Mouse (Mus musculus): ENCODE measurements around the gene Sh2d5. TPM values are rescaled to one million over a fixed set of nuclear protein-coding genes. Genes with fewer than 3 reads are reported as not detected.

The Sh2d5 gene
- polyA plus RNA-seq (2014; fragmentation: Nextera tagmentation; extraction: Ambion mirVana) = 1.8 and 2.9 TPM in 2 replicates

DNA sequence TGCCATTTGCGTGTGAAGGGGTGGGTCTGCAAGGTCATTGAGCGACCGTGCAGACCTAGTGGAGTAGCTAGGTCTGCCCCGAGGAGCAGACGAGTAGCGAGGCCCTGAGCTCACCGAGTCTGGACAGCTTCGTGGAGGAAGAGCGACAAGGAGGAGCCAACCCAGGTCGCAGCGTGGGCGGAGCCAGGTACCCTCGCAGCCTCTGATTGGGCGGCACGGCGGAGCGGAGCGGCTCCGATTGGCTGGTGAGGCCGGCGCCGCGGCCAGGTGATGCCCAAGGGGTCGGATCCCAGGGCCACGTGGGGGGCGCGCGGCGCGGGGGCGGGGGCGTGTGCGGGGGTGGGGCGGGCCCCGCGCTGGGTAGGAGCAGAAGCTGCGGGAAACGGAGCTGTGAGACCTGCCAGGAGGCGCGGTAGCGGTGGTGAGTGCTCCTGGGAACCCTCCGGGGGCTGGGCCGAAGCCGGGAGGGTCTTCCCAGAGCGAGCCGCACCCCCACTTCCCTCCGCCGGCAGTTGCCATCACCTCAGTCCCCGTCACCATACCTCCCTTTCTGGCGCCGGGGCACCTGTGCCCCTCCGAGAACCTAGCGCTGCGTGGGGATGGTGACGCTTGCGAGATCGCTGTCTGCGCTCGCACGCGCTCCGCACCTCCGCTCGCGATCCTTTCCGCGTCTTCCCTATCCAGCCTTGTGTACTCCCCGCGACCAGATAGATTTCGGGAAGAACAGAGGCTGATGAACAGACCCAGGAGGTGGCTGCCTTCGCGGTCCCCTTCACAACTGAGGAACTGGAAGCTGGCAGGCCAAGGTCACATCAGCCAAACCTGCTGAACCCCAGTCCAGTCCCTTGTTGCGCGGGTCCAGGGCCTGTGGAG lies at the start of gene Sh2d5, which contains the start of gene Kif17:
Gene Sh2d5, plus strand, starts transcription at position 316 of the 873 bp plus-strand sequence.
Gene Kif17, plus strand, starts transcription at position 348 of the 873 bp plus-strand sequence.
- no peaks in the 10 kb centered on the region for H3K36me3 ChIP-seq (ENCODE audit: control insufficient read depth, insufficient read depth, low read length)
- peak; percentile 84 for ATAC-seq (ENCODE audit: low FRiP score)
- peak; percentile 84 for DNase-seq (ENCODE audit: low spot score)
- H3K27ac ChIP-seq (ENCODE audit: low read depth, low read length) = no peak within 1 kb of the TSS
- under 1% methylated on average over 60 of the region's 74 CpGs for WGBS
- H3K9ac ChIP-seq (ENCODE audit: low read depth, low read length) = peak within 1 kb of the TSS; percentile 60
- peak within 1 kb of the TSS; percentile 58 for H3K4me3 ChIP-seq (ENCODE audit: low read depth, low read length)
- no peaks in the 10 kb centered on the region for H3K9me3 ChIP-seq (ENCODE audit: control insufficient read depth, low read length)
- H3K4me2 ChIP-seq (replicated peaks; ENCODE audit: low read depth, low read length) = peak within 1 kb of the TSS; percentile 99
- peaks cover 25% of the 10 kb centered on the region for H3K27me3 ChIP-seq (ENCODE audit: control insufficient read depth, insufficient read depth, low read length)
- H3K4me1 ChIP-seq (replicated peaks; ENCODE audit: control insufficient read depth, insufficient read depth, low read length) = peaks cover 9% of the 10 kb centered on the region

GRCm38 (mm10) chr4:138200769-138201168 lies 49.4 kb upstream of the Sh2d5 start:
- H3K27me3 ChIP-seq (ENCODE audit: control insufficient read depth, insufficient read depth, low read length) = no peaks in the 10 kb centered on the region
- no peak overlapping the region for H3K4me3 ChIP-seq (ENCODE audit: low read depth, low read length)
- 93% methylated on average over 3 of the region's 3 CpGs for WGBS
- H3K9me3 ChIP-seq (ENCODE audit: control insufficient read depth, low read length) = no peaks in the 10 kb centered on the region
- H3K4me2 ChIP-seq (replicated peaks; ENCODE audit: low read depth, low read length) = no peak overlapping the region
- DNase-seq (ENCODE audit: low spot score) (no peak), ATAC-seq (ENCODE audit: low FRiP score) (no peak)
- H3K27ac ChIP-seq (ENCODE audit: low read depth, low read length) = no peak overlapping the region
- no peak overlapping the region for H3K9ac ChIP-seq (ENCODE audit: low read depth, low read length)
- H3K4me1 ChIP-seq (replicated peaks; ENCODE audit: control insufficient read depth, insufficient read depth, low read length) = no peaks in the 10 kb centered on the region
- peaks cover 29% of the 10 kb centered on the region for H3K36me3 ChIP-seq (ENCODE audit: control insufficient read depth, insufficient read depth, low read length)

DNA sequence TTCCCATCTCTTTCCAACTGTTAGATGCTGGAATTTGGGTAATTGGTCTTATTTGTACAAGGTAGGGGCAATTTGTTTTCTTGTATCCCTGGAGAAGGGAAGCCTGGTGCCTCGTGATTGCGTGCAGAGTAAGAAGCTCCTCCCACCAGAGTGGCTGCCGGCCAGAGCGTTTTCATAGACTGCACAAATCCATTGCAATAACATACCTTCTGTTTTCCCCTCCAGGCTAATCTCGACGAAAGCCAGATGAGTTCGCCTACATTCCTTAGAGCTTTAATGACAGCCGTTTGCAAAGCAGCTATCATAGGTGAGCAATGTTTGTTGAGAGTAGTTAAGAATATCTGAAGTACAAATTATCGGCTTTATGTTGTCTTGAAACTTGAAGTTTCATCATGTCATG lies 48.5 kb upstream of the Sh2d5 start:
- Histone ChIP-seq H3K4me1 (replicated peaks; ENCODE audit: control insufficient read depth, insufficient read depth, low read length) (no peaks in the 10 kb centered on the region), H3K4me2 (replicated peaks; ENCODE audit: low read depth, low read length) (no peak overlapping the region), H3K9me3 (ENCODE audit: control insufficient read depth, low read length) (no peaks in the 10 kb centered on the region), H3K27ac (ENCODE audit: low read depth, low read length) (no peak overlapping the region), H3K27me3 (ENCODE audit: control insufficient read depth, insufficient read depth, low read length) (no peaks in the 10 kb centered on the region), H3K9ac (ENCODE audit: low read depth, low read length) (no peak overlapping the region), H3K36me3 (ENCODE audit: control insufficient read depth, insufficient read depth, low read length) (peaks cover 20% of the 10 kb centered on the region), H3K4me3 (ENCODE audit: low read depth, low read length) (no peak overlapping the region)
- DNase-seq (ENCODE audit: low spot score) (no peak), ATAC-seq (ENCODE audit: low FRiP score) (no peak)
- WGBS = 85% methylated on average over 9 of the region's 9 CpGs

DNA sequence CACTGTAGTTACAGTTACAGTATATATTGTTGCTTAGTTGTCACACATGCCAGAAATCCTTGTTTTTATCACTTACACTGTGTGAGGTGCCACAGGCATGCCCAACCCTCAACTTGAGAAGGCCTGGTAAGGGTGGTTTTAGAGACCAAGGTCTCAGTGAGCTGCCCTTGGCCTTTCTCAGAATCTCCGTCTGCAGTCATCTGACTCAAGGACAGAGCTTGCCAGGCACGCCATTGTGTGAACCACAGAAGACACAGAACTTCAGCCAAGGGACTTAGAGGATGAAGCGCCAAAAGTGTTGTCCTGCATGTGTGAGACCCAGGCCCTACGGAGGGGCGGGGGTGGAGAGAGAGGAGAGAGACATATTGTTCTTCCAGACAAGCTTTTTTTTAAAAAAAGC lies 40.1 kb upstream of the Sh2d5 start:
- H3K9ac ChIP-seq (ENCODE audit: low read depth, low read length) = no peak overlapping the region
- no peak for DNase-seq (ENCODE audit: low spot score)
- no peak overlapping the region for H3K27ac ChIP-seq (ENCODE audit: low read depth, low read length)
- 94% methylated on average over 5 of the region's 5 CpGs for WGBS
- no peak overlapping the region for H3K4me3 ChIP-seq (ENCODE audit: low read depth, low read length)
- ATAC-seq (ENCODE audit: low FRiP score) = no peak
- no peaks in the 10 kb centered on the region for H3K4me1 ChIP-seq (replicated peaks; ENCODE audit: control insufficient read depth, insufficient read depth, low read length)
- H3K36me3 ChIP-seq (ENCODE audit: control insufficient read depth, insufficient read depth, low read length) = peaks cover 12% of the 10 kb centered on the region
- H3K9me3 ChIP-seq (ENCODE audit: control insufficient read depth, low read length) = no peaks in the 10 kb centered on the region
- H3K4me2 ChIP-seq (replicated peaks; ENCODE audit: low read depth, low read length) = no peak overlapping the region
- no peaks in the 10 kb centered on the region for H3K27me3 ChIP-seq (ENCODE audit: control insufficient read depth, insufficient read depth, low read length)

- H3K4me3 ChIP-seq (ENCODE audit: low read depth, low read length) = no peak overlapping the region
- ATAC-seq (ENCODE audit: low FRiP score) (no peak), DNase-seq (ENCODE audit: low spot score) (no peak)
- WGBS = 92% methylated on average over 3 of the region's 3 CpGs
- no peak overlapping the region for H3K27ac ChIP-seq (ENCODE audit: low read depth, low read length)
- H3K9me3 ChIP-seq (ENCODE audit: control insufficient read depth, low read length) = no peaks in the 10 kb centered on the region
- no peaks in the 10 kb centered on the region for H3K27me3 ChIP-seq (ENCODE audit: control insufficient read depth, insufficient read depth, low read length)
- peaks cover 6% of the 10 kb centered on the region; the same call in 1 of the 2 replicates for H3K36me3 ChIP-seq (ENCODE audit: control insufficient read depth, insufficient read depth, low read length)
- H3K9ac ChIP-seq (ENCODE audit: low read depth, low read length) = no peak overlapping the region
- peaks cover 5% of the 10 kb centered on the region; the same call in 1 of the 2 replicates for H3K4me1 ChIP-seq (replicated peaks; ENCODE audit: control insufficient read depth, insufficient read depth, low read length)
- no peak overlapping the region for H3K4me2 ChIP-seq (replicated peaks; ENCODE audit: low read depth, low read length)
Observed at GRCm38 (mm10) chr4:138213861-138214260, 36.3 kb upstream of the Sh2d5 start.

DNA sequence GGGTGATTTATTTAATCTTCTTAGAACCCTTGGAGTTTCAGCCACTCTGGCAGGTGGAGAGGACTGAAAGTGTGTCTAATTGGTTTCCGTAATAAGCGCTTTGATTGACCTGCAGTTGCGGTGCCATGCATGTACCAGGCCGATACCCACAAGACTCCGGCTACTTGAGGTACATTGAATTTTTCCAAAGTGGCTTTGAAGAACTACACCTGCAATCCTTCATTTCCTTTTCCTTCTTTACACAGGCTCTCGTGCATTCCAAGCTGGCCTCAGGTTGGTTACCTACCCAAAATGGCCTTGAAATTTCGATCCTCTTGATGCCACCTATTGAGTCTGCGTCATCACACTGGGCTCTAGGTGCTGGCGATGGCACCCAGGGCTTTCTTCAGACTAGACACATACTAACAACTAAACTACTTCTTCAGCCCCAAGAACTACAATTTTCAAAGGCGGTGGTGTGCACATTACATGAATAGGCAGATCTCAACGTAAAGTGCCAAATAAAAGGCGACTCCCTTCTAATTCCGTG lies 34.5 kb upstream of the Sh2d5 start:
- 54% methylated on average over 13 of the region's 13 CpGs for WGBS

GRCm38 (mm10) chr4:138216200-138216890 lies 33.9 kb upstream of the Sh2d5 start, which contains the start of gene Hp1bp3:
Gene Hp1bp3, plus strand, starts transcription at chr4:138216296.
- H3K27ac ChIP-seq (ENCODE audit: low read depth, low read length) = peak within 1 kb of the TSS; percentile 99
- peaks cover 5% of the 10 kb centered on the region; the same call in 1 of the 2 replicates for H3K4me1 ChIP-seq (replicated peaks; ENCODE audit: control insufficient read depth, insufficient read depth, low read length)
- H3K9ac ChIP-seq (ENCODE audit: low read depth, low read length) = peak within 1 kb of the TSS; percentile 98
- no peaks in the 10 kb centered on the region for H3K27me3 ChIP-seq (ENCODE audit: control insufficient read depth, insufficient read depth, low read length)
- H3K4me2 ChIP-seq (replicated peaks; ENCODE audit: low read depth, low read length) = peak within 1 kb of the TSS; percentile 80
- H3K4me3 ChIP-seq (ENCODE audit: low read depth, low read length) = peak within 1 kb of the TSS; percentile 100
- WGBS = 1% methylated on average over 69 of the region's 84 CpGs
- peak; percentile 85 for DNase-seq (ENCODE audit: low spot score)
- no peaks in the 10 kb centered on the region for H3K36me3 ChIP-seq (ENCODE audit: control insufficient read depth, insufficient read depth, low read length)
- ATAC-seq (ENCODE audit: low FRiP score) = peak; percentile 82
- H3K9me3 ChIP-seq (ENCODE audit: control insufficient read depth, low read length) = no peaks in the 10 kb centered on the region

More for the DNA sequence above, 34.5 kb upstream of the Sh2d5 start:
- H3K4me3 ChIP-seq (ENCODE audit: low read depth, low read length) = peak overlapping the region; percentile 100
- H3K4me1 ChIP-seq (replicated peaks; ENCODE audit: control insufficient read depth, insufficient read depth, low read length) = peaks cover 5% of the 10 kb centered on the region; the same call in 1 of the 2 replicates
- H3K27me3 ChIP-seq (ENCODE audit: control insufficient read depth, insufficient read depth, low read length) = no peaks in the 10 kb centered on the region
- H3K36me3 ChIP-seq (ENCODE audit: control insufficient read depth, insufficient read depth, low read length) = no peaks in the 10 kb centered on the region
- DNase-seq (ENCODE audit: low spot score) (peak; percentile 11), ATAC-seq (ENCODE audit: low FRiP score) (no peak)
- peak overlapping the region; percentile 99 for H3K27ac ChIP-seq (ENCODE audit: low read depth, low read length)
- peak overlapping the region; percentile 74 for H3K4me2 ChIP-seq (replicated peaks; ENCODE audit: low read depth, low read length)
- H3K9me3 ChIP-seq (ENCODE audit: control insufficient read depth, low read length) = no peaks in the 10 kb centered on the region
- H3K9ac ChIP-seq (ENCODE audit: low read depth, low read length) = peak overlapping the region; percentile 98

DNA sequence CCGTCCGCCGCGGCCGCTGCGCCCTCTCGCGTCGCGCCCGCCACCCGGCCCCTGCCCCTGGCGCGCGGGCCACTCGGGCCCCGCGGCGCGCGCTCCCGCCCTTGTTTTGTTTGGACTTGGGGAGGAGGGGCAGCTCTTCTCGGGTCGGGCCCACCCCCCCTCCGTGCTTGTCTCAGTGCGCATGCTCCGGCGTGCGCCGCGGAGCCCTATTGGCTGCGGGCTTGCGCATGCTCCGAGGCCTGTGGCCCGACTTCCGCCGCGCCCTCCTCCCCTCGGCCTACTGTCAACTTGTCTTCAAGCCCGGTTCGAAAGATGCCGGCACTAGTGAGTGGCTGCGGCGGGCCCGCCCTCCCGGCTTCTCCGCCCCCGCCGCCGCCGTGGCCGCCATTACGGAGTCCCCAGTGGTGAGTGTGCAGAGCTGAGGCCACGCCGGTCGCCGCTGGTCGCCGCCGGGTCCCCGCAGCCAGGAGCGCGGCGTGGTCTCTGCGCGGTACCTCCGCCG lies 33.3 kb upstream of the Sh2d5 start:
- Histone ChIP-seq H3K4me1 (replicated peaks; ENCODE audit: control insufficient read depth, insufficient read depth, low read length) (peaks cover 5% of the 10 kb centered on the region; the same call in 1 of the 2 replicates), H3K9me3 (ENCODE audit: control insufficient read depth, low read length) (no peaks in the 10 kb centered on the region), H3K36me3 (ENCODE audit: control insufficient read depth, insufficient read depth, low read length) (no peaks in the 10 kb centered on the region), H3K27me3 (ENCODE audit: control insufficient read depth, insufficient read depth, low read length) (no peaks in the 10 kb centered on the region), H3K4me3 (ENCODE audit: low read depth, low read length) (peak overlapping the region; percentile 100), H3K9ac (ENCODE audit: low read depth, low read length) (peak overlapping the region; percentile 98), H3K4me2 (replicated peaks; ENCODE audit: low read depth, low read length) (peak overlapping the region; percentile 80), H3K27ac (ENCODE audit: low read depth, low read length) (peak overlapping the region; percentile 99)
- 1% methylated on average over 42 of the region's 68 CpGs for WGBS
- ATAC-seq (ENCODE audit: low FRiP score) (peak; percentile 96), DNase-seq (ENCODE audit: low spot score) (peak; percentile 99)

Measured in hindbrain, embryonic 11.5 days (tissue).